Mouse (Mus musculus) C2C12 (cell line): Measurements from ENCODE around the gene Raf1. TPM values are rescaled to one million over a fixed set of nuclear protein-coding genes. Genes with fewer than 3 reads are reported as not detected.

Experiments
- H3K27me3 ChIP-seq: one replicate; pipeline ENCODE4 v1.6.1; 2011; ENCODE audit not compliant: control insufficient read depth, insufficient read depth, insufficient read length
- H3K36me3 ChIP-seq: one replicate; pipeline ENCODE4 v1.6.1; 2011; ENCODE audit not compliant: control insufficient read depth, insufficient read depth
- H3K4me3 ChIP-seq: one replicate; pipeline ENCODE4 v1.5.1; 2011; ENCODE audit warnings: mild to moderate bottlenecking, control low read depth; ENCODE audit not compliant: poor library complexity, insufficient read depth, severe bottlenecking
- H3K79me2 ChIP-seq: one replicate; pipeline ENCODE4 v1.6.1; 2011; ENCODE audit not compliant: control insufficient read depth, insufficient read depth
- H3K79me3 ChIP-seq: one replicate; pipeline ENCODE4 v1.6.1; 2011; ENCODE audit warnings: low read depth, control low read depth
- H3ac ChIP-seq: one replicate; pipeline ENCODE3; 2011; ENCODE audit warnings: low read depth; ENCODE audit not compliant: control insufficient read depth, insufficient read length
- CEBPB ChIP-seq: IDR thresholded peaks from one replicate; pipeline ENCODE4 v1.6.1; 2011; ENCODE audit warnings: low read depth, mild to moderate bottlenecking, control low read depth, moderate library complexity
- CTCF ChIP-seq: IDR thresholded peaks from one replicate; pipeline ENCODE4 v1.5.1; 2011; ENCODE audit not compliant: control insufficient read depth, insufficient read depth, insufficient read length
- FOSL1 ChIP-seq: IDR thresholded peaks from one replicate; pipeline ENCODE4 v1.8.0; 2011; ENCODE audit warnings: mild to moderate bottlenecking, low read length; ENCODE audit not compliant: poor library complexity, insufficient read depth, severe bottlenecking
- MAX ChIP-seq: IDR thresholded peaks from one replicate; pipeline ENCODE4 v1.6.1; 2011; ENCODE audit warnings: mild to moderate bottlenecking, control low read depth
- MYOD1 ChIP-seq: IDR thresholded peaks from one replicate; pipeline ENCODE4 v1.6.1; 2011; ENCODE audit warnings: low read depth; ENCODE audit not compliant: control insufficient read depth, insufficient read length
- MYOG ChIP-seq: IDR thresholded peaks from one replicate; pipeline ENCODE4 v1.6.1; 2011; ENCODE audit not compliant: control insufficient read depth, insufficient read length; ENCODE audit errors: extremely low read depth
- USF1 ChIP-seq: IDR thresholded peaks from one replicate; pipeline ENCODE4 v1.6.1; 2011; ENCODE audit warnings: low read depth, mild to moderate bottlenecking, control low read depth, moderate library complexity
- polyA plus RNA-seq: library from polyadenylated mRNA; unstranded; fragments of >200 nt; fragmentation: generic; extraction: Trizol; gene quantifications from one replicate; pipeline ENCODE4 v1.2.1, GENCODE M21; 2012; ENCODE audit warnings: missing spikeins

Raf1 gene
- polyA plus RNA-seq, 1 experiment: 61.8 TPM

DNA sequence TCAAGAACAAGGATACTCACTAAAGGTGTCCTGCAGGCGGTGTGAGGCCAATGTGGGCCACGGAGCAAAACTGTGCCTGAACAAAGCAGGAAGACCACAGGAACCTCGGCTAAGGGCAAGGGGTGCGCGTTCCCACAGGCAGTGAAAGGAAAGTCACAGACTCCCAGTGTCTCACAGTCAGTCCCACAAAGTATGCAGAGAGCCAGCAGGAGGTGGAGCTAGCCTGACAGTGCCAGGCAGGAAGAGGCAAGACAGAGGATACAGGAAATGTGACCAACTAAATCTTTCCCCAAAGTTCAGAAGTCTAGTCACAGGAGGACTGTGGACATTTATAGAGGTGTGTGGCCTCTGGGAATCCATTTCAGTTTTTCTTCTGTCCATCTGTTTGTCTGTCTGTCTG is 26.5 kb upstream of the Raf1 start:
- no peaks in the 10 kb centered on the region for H3K79me3 ChIP-seq
- no peaks in the 10 kb centered on the region for H3K36me3 ChIP-seq
- no peaks in the 10 kb centered on the region for H3K79me2 ChIP-seq
- TF ChIP-seq CTCF (no peak), MYOG (no peak), CEBPB (no peak), USF1 (no peak), MYOD1 (no peak), MAX (no peak)
- H3K27me3 ChIP-seq: no peaks in the 10 kb centered on the region
- no peak overlapping the region for H3K4me3 ChIP-seq
- no peak overlapping the region for H3ac ChIP-seq

DNA sequence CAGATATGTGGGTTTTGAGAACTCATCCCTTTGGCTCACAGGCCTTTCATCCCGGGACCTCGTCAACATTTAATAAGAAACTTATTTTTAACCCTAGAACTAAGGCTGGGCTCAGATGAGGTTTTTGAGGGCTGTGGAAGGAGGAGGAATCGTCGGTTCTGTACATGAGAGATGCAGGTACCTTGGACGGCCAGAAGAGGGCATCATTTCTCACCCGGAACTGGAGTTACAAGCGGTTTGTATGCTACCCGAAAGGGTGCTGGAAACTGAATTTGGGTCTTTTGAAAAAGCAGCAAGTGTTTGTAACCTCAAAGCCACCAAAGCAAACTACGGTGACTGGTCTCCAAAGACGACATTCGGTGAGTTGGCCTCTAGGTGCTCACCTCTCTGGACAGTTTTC is 24.9 kb upstream of the Raf1 start:
- no peak overlapping the region for H3ac ChIP-seq

DNA sequence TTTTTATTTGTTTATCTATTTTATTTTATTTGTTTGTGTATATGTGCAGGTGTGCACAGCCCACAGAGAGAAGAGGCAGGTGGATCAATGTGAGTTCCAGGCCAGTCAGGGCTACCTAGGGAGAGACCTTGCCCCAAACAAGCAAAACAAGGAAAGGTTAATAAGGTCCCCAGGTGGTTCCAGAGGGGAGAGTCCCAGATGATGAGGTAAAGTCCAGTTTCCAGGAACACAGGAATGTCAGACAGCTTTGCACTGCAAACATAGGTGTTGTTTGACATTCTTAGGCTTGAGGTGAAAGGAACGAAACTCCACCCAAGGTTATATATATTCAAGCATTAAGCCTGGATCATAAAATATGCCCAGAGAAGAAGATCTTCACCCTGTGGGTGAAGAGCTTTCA is 24.3 kb upstream of the Raf1 start:
- H3K79me3 ChIP-seq: no peaks in the 10 kb centered on the region
- H3ac ChIP-seq: no peak overlapping the region
- no peaks in the 10 kb centered on the region for H3K36me3 ChIP-seq
- H3K4me3 ChIP-seq: no peak overlapping the region
- no peaks in the 10 kb centered on the region for H3K79me2 ChIP-seq
- no peak for TF ChIP-seq MYOD1
- no peaks in the 10 kb centered on the region for H3K27me3 ChIP-seq

More for the DNA sequence above, 24.9 kb upstream of the Raf1 start:
- Histone ChIP-seq H3K4me3 (no peak overlapping the region), H3K36me3 (no peaks in the 10 kb centered on the region), H3K79me3 (no peaks in the 10 kb centered on the region), H3K79me2 (no peaks in the 10 kb centered on the region), H3K27me3 (no peaks in the 10 kb centered on the region)
- TF ChIP-seq FOSL1 (no peak), MYOG (no peak), CTCF (no peak), CEBPB (no peak), MAX (no peak), MYOD1 (no peak), USF1 (no peak)

DNA sequence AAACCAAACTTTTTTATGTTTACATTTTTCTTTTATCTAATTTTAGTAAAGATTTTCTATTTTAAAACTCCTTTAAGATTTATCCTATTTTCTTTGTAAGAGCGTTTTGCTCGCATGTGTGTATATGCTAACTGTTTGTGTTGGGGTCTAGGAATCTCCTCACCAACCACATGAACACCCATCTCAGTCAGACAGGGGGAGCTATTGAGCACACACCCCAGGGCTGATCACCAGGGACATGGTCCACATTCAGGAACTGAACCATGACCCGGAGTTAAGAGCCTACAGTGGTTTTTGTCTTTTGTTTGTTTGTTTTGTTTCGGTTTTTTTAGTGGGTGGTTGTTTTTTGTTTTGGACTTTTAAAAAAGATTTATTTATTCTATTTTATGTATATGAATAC is 22.3 kb upstream of the Raf1 start:
- Histone ChIP-seq H3K79me3 (no peaks in the 10 kb centered on the region), H3K4me3 (no peak overlapping the region), H3K36me3 (no peaks in the 10 kb centered on the region), H3K79me2 (no peaks in the 10 kb centered on the region), H3K27me3 (no peaks in the 10 kb centered on the region), H3ac (no peak overlapping the region)
- TF ChIP-seq MAX: no peak
- TF ChIP-seq MYOD1: no peak
- no peak for TF ChIP-seq MYOG
- no peak for TF ChIP-seq USF1
- TF ChIP-seq FOSL1: no peak
- TF ChIP-seq CTCF: no peak
- TF ChIP-seq CEBPB: no peak

DNA sequence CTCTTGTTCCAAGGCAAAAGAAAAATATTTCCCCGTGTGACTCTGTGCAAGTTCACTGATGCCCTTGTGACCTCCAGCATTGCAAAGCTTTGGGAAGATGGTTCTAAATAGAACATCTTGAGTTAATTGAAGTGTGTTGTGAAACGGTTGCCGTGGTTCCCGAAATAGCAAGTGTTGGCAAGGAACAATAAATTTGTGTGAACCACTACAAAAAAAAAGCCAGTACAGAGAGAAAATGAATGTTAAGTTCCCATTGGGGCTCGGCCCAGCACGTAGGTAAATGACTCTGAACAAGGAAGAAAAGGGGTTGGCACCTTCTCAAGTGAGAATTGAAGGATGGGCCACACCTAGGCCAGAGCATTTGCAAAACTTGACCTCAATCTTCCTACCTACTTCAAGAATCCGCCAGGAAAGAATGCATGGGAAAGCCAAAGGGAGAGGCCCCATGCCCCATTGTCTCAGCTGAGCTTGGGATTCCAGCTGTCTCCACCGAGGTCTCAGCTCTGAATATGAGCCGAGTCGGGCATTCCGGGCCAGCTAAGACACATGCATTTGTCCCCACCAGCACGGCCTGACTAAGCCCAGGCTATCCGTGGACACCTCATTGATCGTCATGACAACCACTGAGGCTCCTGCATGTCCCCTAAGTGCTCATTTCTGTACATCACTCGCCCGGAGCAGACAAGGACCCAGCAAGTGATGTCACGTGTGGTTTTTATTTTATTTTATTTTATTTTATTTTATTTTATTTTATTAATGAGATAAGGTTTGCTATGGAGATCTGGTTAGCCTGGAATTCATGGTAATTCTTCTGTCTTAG is 21.5 kb upstream of the Raf1 start:
- Histone ChIP-seq H3K79me2 (no peaks in the 10 kb centered on the region), H3K4me3 (no peak overlapping the region), H3K27me3 (no peaks in the 10 kb centered on the region), H3K79me3 (no peaks in the 10 kb centered on the region), H3K36me3 (no peaks in the 10 kb centered on the region), H3ac (no peak overlapping the region)
- TF ChIP-seq MYOD1: no peak
- TF ChIP-seq CEBPB: no peak
- no peak for TF ChIP-seq FOSL1
- no peak for TF ChIP-seq MAX
- no peak for TF ChIP-seq MYOG

DNA sequence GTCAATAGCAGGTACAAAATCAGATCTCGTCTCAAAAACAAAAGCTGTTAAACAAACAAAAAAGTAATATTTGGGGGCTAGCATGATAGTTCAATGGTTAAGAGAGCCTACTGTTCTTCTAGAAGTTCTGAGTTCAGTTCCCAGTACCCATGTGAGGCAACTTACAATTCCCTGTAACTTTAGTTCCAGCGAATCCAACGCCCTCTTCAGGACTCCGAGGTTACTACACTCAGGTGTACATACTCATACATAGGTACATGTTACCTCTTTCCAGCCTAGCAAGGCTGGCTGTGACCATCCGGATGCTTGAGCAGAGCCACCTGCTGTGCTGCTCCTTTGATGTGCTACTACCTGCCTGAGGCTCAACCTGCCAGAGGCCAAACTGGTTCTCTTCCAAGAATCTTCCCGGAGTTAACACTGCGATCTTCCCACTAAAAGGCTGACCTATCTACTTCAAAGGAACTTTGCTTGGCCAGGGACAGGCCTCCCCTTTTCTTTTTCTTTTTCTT is 20.3 kb upstream of the Raf1 start:
- Histone ChIP-seq H3K79me2 (no peaks in the 10 kb centered on the region), H3K79me3 (no peaks in the 10 kb centered on the region), H3K36me3 (no peaks in the 10 kb centered on the region), H3ac (no peak overlapping the region), H3K27me3 (no peaks in the 10 kb centered on the region), H3K4me3 (no peak overlapping the region)
- TF ChIP-seq CEBPB (no peak), MYOD1 (no peak), MAX (no peak), MYOG (no peak), FOSL1 (no peak), CTCF (no peak)
